Mouse (Mus musculus) liver, embryonic 14.5 days (tissue): ENCODE measurements at regions not wholly inside any gene's neighbourhood (a gene's known extent, or its start where the extent isn't known, plus 50 kb on each side); places are given as distances from the start of the nearest gene placed in this dataset.

ENCODE experiments used
- ATAC-seq: fragments of 200-750 bp; cut with Nextera tagmentation; 2 replicates; pipeline ENCODE4 v1.8.0; 2017; ENCODE audit warnings: moderate number of reproducible peaks, mild to moderate bottlenecking, moderate library complexity; ENCODE audit not compliant: insufficient read depth
- DNase-seq, 3 experiments: peaks; one replicate each; pipeline ENCODE4 v3.0.0-alpha.2; 2012 to 2013; ENCODE audit warnings: low read depth in 3 of 3, low spot score in 3 of 3
- H3K27ac ChIP-seq: fragments of 300-500 bp; sonication (generic); 2 replicates; pipeline ENCODE4 v1.5.1; 2014; ENCODE audit warnings: moderate library complexity, mild to moderate bottlenecking, control low read depth, inconsistent platforms
- H3K27me3 ChIP-seq: fragments of 300-500 bp; sonication (generic); 2 replicates; pipeline ENCODE4 v1.6.1; 2014; ENCODE audit warnings: mild to moderate bottlenecking, low read length, moderate library complexity; ENCODE audit not compliant: control insufficient read depth, insufficient read depth
- H3K36me3 ChIP-seq: fragments of 300-500 bp; sonication (generic); replicated peaks from 2 replicates; pipeline ENCODE4 v1.6.1; 2014; ENCODE audit warnings: low read depth; ENCODE audit not compliant: control insufficient read depth, insufficient read depth
- H3K4me1 ChIP-seq, 2 experiments: fragments of 200-500 bp in 1 of 2; fragments of 300-500 bp in 1 of 2; sonication (generic) in 1 of 2; replicated peaks; 2 replicates each; pipeline ENCODE4 v1.6.1; 2012 to 2014; ENCODE audit warnings: antibody characterized with exemption in 1 of 2, inconsistent platforms in 1 of 2, low read length in 1 of 2; ENCODE audit not compliant: control insufficient read depth in 2 of 2, insufficient read depth in 2 of 2
- H3K4me2 ChIP-seq: fragments of 300-500 bp; sonication (generic); 2 replicates; pipeline ENCODE4 v1.6.1; 2014; ENCODE audit warnings: low read depth, mild to moderate bottlenecking, control low read depth, moderate library complexity
- H3K4me3 ChIP-seq, 2 experiments: fragments of 200-500 bp in 1 of 2; fragments of 300-500 bp in 1 of 2; sonication (generic) in 1 of 2; 2 replicates each; pipeline ENCODE4 v1.5.1; 2012 to 2014; ENCODE audit warnings: low read depth in 2 of 2, low read length in 2 of 2, mild to moderate bottlenecking in 2 of 2, control low read depth in 1 of 2, inconsistent platforms in 1 of 2, moderate library complexity in 1 of 2; ENCODE audit not compliant: insufficient read depth in 1 of 2
- H3K9ac ChIP-seq: fragments of 300-500 bp; sonication (generic); replicated peaks from 2 replicates; pipeline ENCODE4 v1.6.1; 2014; ENCODE audit warnings: mild to moderate bottlenecking, control low read depth, moderate library complexity
- H3K9me3 ChIP-seq: fragments of 300-500 bp; sonication (generic); 2 replicates; pipeline ENCODE4 v1.6.1; 2016; ENCODE audit warnings: low read length, mixed read lengths; ENCODE audit not compliant: control insufficient read depth
- CTCF ChIP-seq: IDR thresholded peaks from 2 replicates; pipeline ENCODE4 v1.5.1; 2016; ENCODE audit warnings: antibody characterized with exemption, low read depth, control low read depth
- EP300 ChIP-seq: IDR thresholded peaks from 2 replicates; pipeline ENCODE4 v1.6.1; 2016; ENCODE audit warnings: antibody characterized with exemption, low read depth
- WGBS: fragments of 180-500 bp; shearing (Covaris S2); extraction: QIAGEN DNeasy Blood & Tissue Kit; methylation state at CpG from one replicate; pipeline ENCODE4 v1.1.7; 2014; ENCODE audit not compliant: insufficient replicate concordance; 5-methylcytosine and 5-hydroxymethylcytosine counted together

- Histone ChIP-seq H3K27me3 (no peaks in the 10 kb centered on the region), H3K4me3 (no peak overlapping the region), H3K9ac (no peak overlapping the region), H3K4me1 (peaks cover 0 to 7% of the 10 kb centered on the region in 2 experiments; a peak in 2 of 4 replicates), H3K4me2 (no peak overlapping the region), H3K9me3 (no peaks in the 10 kb centered on the region), H3K36me3 (no peaks in the 10 kb centered on the region), H3K27ac (no peak overlapping the region)
- no peak for ATAC-seq
- WGBS: 57% methylated on average over 4 of the region's 4 CpGs
- no peak for DNase-seq
- TF ChIP-seq CTCF (no peak), EP300 (no peak)
Measured at GRCm38 (mm10) chr10:118046328-118046727, 95.3 kb upstream of the Mdm1 start.

- 67% methylated on average over 1 of the region's 1 CpGs for WGBS
- H3K9me3 ChIP-seq: no peaks in the 10 kb centered on the region
- H3K4me3 ChIP-seq: no peak overlapping the region
- H3K27me3 ChIP-seq: no peaks in the 10 kb centered on the region
- DNase-seq (no peak), ATAC-seq (no peak)
- no peaks in the 10 kb centered on the region for H3K36me3 ChIP-seq
- no peak for TF ChIP-seq CTCF
- no peak for TF ChIP-seq EP300
- peaks cover 0 to 7% of the 10 kb centered on the region in 2 experiments; a peak in 2 of 4 replicates for H3K4me1 ChIP-seq
- H3K27ac ChIP-seq: no peak overlapping the region
- no peak overlapping the region for H3K4me2 ChIP-seq
- H3K9ac ChIP-seq: no peak overlapping the region
Measured at GRCm38 (mm10) chr10:118046831-118047230, 94.8 kb upstream of the Mdm1 start.

DNA sequence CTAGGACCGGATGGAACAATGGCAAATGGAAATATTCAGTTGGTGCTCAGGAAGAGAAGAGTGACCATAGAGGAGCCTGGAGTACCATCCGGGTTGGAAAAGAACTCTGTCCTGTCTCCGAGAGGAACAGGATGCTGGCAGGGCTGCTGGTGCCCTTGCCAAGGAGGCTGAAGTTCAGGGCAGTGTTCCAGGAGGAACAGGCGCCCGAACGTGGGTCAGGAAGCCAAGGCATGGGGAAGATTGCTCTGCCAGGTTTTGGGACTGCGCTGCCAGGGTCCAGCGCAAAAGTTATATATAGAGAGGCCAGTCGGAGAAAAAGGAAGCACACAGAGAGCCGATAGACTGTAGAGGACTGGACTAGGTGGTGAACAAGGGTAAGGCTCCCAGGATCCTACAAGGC, 92.3 kb upstream of the Mdm1 start:
- H3K4me1 ChIP-seq: peaks cover 0 to 11% of the 10 kb centered on the region in 2 experiments; a peak in 2 of 4 replicates
- no peak overlapping the region for H3K9ac ChIP-seq
- ATAC-seq (no peak), DNase-seq (no peak)
- H3K4me2 ChIP-seq: no peak overlapping the region
- H3K4me3 ChIP-seq: no peak overlapping the region
- no peak overlapping the region for H3K27ac ChIP-seq
- H3K36me3 ChIP-seq: no peaks in the 10 kb centered on the region
- no peak for TF ChIP-seq CTCF
- no peak for TF ChIP-seq EP300
- H3K9me3 ChIP-seq: no peaks in the 10 kb centered on the region
- WGBS: 63% methylated on average over 10 of the region's 10 CpGs
- H3K27me3 ChIP-seq: no peaks in the 10 kb centered on the region

DNA sequence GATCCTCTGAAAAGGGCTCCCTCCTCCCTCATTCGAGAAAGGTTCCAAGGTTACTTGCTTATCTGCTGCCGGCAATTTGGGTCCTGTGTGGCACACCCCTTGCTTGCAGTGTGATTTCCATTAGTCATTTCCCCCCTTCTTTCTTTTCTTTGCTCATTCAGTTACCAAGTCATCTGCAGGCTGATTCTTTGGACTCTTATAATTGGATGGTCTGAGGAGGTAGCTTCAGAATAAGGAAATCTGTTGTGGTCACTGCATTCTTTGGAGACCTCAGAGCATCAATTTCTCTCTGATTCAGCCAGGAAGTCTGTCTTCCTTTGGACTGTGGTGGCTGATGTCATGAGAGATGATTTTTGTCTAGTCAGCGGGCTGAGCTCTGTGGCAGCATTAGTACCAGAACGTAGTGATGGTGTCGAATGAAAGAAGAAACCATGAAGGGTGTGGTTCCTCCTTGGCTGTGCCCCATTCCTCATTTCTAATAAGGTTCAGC, 91.4 kb upstream of the Mdm1 start:
- no peak overlapping the region for H3K4me3 ChIP-seq
- ATAC-seq (0 out of 2 replicates have a peak, but pooled peaks have one; percentile 48), DNase-seq (peak in 1 of 3 experiments; percentile 30)
- H3K9me3 ChIP-seq: no peaks in the 10 kb centered on the region
- H3K27me3 ChIP-seq: no peaks in the 10 kb centered on the region
- no peak overlapping the region for H3K27ac ChIP-seq
- no peak overlapping the region for H3K4me2 ChIP-seq
- no peaks in the 10 kb centered on the region for H3K36me3 ChIP-seq
- peaks cover 0 to 11% of the 10 kb centered on the region in 2 experiments; a peak in 2 of 4 replicates for H3K4me1 ChIP-seq
- H3K9ac ChIP-seq: no peak overlapping the region
- TF ChIP-seq EP300 (no peak), CTCF (no peak)
- WGBS: 8% methylated on average over 5 of the region's 5 CpGs

DNA sequence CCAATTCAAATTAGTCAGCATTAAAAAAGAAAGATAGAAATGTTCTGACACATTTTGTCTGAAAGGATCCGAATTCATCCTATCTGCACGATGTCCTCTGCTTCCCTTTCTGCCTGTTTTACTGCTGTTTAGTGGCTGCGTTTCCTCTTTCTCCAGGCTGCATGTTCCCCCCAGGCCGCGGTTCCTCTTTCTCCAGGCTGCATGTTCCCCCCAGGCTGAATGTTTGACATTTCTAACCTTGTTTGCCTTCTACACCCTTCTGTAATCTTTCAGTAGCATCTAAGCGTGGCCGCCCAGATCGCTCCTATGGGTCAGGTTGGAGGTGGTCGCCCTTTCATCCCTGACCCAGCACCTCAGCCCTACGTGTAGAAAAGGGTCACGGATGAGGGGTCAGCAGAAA, 89.6 kb upstream of the Mdm1 start:
- Histone ChIP-seq H3K9me3 (no peaks in the 10 kb centered on the region), H3K4me1 (peaks cover 0 to 11% of the 10 kb centered on the region in 2 experiments; a peak in 2 of 4 replicates), H3K9ac (no peak overlapping the region), H3K4me2 (no peak overlapping the region), H3K36me3 (no peaks in the 10 kb centered on the region), H3K4me3 (no peak overlapping the region), H3K27me3 (no peaks in the 10 kb centered on the region), H3K27ac (no peak overlapping the region)
- ATAC-seq: no peak
- whole genome bisulfite sequencing: 18% methylated on average over 11 of the region's 11 CpGs
- no peak for DNase-seq
- TF ChIP-seq EP300 (no peak), CTCF (no peak)
